Mouse (Mus musculus) heart, postnatal 0 days (tissue): ENCODE measurements around the gene Gosr2. TPM values are rescaled to one million over a fixed set of nuclear protein-coding genes. Genes with fewer than 3 reads are reported as not detected.

Experiments
- ATAC-seq: fragments of 200-750 bp; cut with Nextera tagmentation; 2 replicates; pipeline ENCODE4 v1.8.0; 2017; ENCODE audit warnings: low read depth, moderate number of reproducible peaks, moderate library complexity; ENCODE audit not compliant: insufficient read depth
- DNase-seq: peaks from one replicate; pipeline ENCODE4 v3.0.0-alpha.2; 2016; ENCODE audit warnings: low spot score
- H3K27ac ChIP-seq: fragments of 300-500 bp; sonication (generic); 2 replicates; pipeline ENCODE4 v1.5.1; 2014; ENCODE audit warnings: low read depth, mild to moderate bottlenecking
- H3K27me3 ChIP-seq: fragments of 300-500 bp; sonication (generic); 2 replicates; pipeline ENCODE4 v1.6.1; 2014; ENCODE audit warnings: low read length, mixed read lengths; ENCODE audit not compliant: control insufficient read depth, insufficient read depth
- H3K36me3 ChIP-seq: fragments of 300-500 bp; sonication (generic); replicated peaks from 2 replicates; pipeline ENCODE4 v1.6.1; 2014; ENCODE audit warnings: low read length, mixed read lengths; ENCODE audit not compliant: control insufficient read depth, insufficient read depth
- H3K4me1 ChIP-seq: fragments of 300-500 bp; sonication (generic); 2 replicates; pipeline ENCODE4 v1.6.1; 2014; ENCODE audit warnings: antibody characterized with exemption; ENCODE audit not compliant: control insufficient read depth, insufficient read depth
- H3K4me2 ChIP-seq: fragments of 300-500 bp; sonication (generic); 2 replicates; pipeline ENCODE4 v1.6.1; 2014; ENCODE audit warnings: low read depth, mild to moderate bottlenecking, low read length, moderate library complexity
- H3K4me3 ChIP-seq: fragments of 300-500 bp; sonication (generic); 2 replicates; pipeline ENCODE4 v1.5.1; 2014; ENCODE audit warnings: low read depth, low read length
- H3K9ac ChIP-seq: fragments of 300-500 bp; sonication (generic); replicated peaks from 2 replicates; pipeline ENCODE4 v1.6.1; 2014; ENCODE audit warnings: low read depth, low read length, mixed read lengths
- H3K9me3 ChIP-seq: fragments of 300-500 bp; sonication (generic); replicated peaks from 2 replicates; pipeline ENCODE4 v1.6.1; 2016; ENCODE audit warnings: low read length; ENCODE audit not compliant: control insufficient read depth
- CTCF ChIP-seq: IDR thresholded peaks from 2 replicates; pipeline ENCODE4 v1.5.1; 2016; ENCODE audit warnings: antibody characterized with exemption, control low read depth, low read depth
- EP300 ChIP-seq: IDR thresholded peaks from 2 replicates; pipeline ENCODE4 v1.6.1; 2016; ENCODE audit warnings: antibody characterized with exemption, low read depth
- WGBS: fragments of 180-500 bp; shearing (Covaris S2); extraction: QIAGEN DNeasy Blood & Tissue Kit; methylation state at CpG from one replicate; pipeline ENCODE4 v1.1.7; 2014; 5-methylcytosine and 5-hydroxymethylcytosine counted together
- polyA plus RNA-seq: library from polyadenylated mRNA; unstranded; fragments of >200 nt; fragmentation: Nextera tagmentation; extraction: Ambion mirVana; gene quantifications from 2 replicates; pipeline ENCODE4 v1.2.1, GENCODE M21; 2015
- total RNA-seq: library from RNA; depleted of rRNA; stranded (reverse); fragments of >200 nt; gene quantifications from 2 replicates; pipeline ENCODE4 v1.2.3, GENCODE M21; 2014; ENCODE audit warnings: low replicate concordance

Gene Gosr2
- total and polyA plus RNA-seq, 2 experiments from 2014 or later, result 56.8 to 73.8 TPM

GRCm38 (mm10) chr11:103721468-103722039 is 23.9 kb upstream of the Gosr2 start:
- H3K27me3 ChIP-seq, result no peaks in the 10 kb centered on the region
- ATAC-seq, result no peak; the same call in 1 of the 2 replicates
- peak overlapping the region; percentile 55 for H3K4me2 ChIP-seq
- H3K9ac ChIP-seq, result no peak overlapping the region
- WGBS, result 21% methylated on average over 15 of the region's 15 CpGs
- H3K36me3 ChIP-seq, result no peaks in the 10 kb centered on the region
- no peaks in the 10 kb centered on the region for H3K9me3 ChIP-seq
- no peaks in the 10 kb centered on the region for H3K4me1 ChIP-seq
- DNase-seq, result no peak
- TF ChIP-seq CTCF (peak; percentile 47), EP300 (no peak)
- peak overlapping the region; percentile 26 for H3K4me3 ChIP-seq
- H3K27ac ChIP-seq, result no peak overlapping the region

GRCm38 (mm10) chr11:103719436-103719835 is 21.7 kb upstream of the Gosr2 start:
- Histone ChIP-seq H3K4me3 (no peak overlapping the region), H3K9ac (no peak overlapping the region), H3K27ac (no peak overlapping the region), H3K9me3 (no peaks in the 10 kb centered on the region), H3K4me2 (no peak overlapping the region), H3K4me1 (no peaks in the 10 kb centered on the region), H3K27me3 (no peaks in the 10 kb centered on the region), H3K36me3 (no peaks in the 10 kb centered on the region)
- ATAC-seq, result no peak
- TF ChIP-seq EP300 (no peak), CTCF (no peak)
- no peak for DNase-seq
- 73% methylated on average over 5 of the region's 5 CpGs for WGBS

DNA sequence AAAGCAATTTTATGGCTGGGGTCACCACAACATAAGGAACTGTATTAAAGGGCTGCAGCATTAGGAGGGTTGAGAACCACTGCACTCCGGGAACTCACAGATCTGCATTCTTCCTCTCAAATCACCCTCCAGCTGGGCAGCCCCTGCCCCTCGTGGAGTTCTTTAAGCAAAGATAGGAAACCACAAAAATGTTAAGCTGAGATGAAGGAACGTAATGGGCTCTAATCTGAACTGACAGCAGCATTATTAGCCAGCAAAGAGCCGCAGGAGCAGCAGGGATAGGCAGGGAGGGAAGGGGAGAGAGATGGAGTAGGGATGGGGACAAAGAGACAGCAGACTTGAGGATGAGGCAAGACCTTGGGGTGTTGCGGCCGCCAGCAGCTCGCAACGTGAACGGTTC is 19.3 kb upstream of the Gosr2 start:
- no peaks in the 10 kb centered on the region for H3K4me1 ChIP-seq
- no peaks in the 10 kb centered on the region for H3K36me3 ChIP-seq
- WGBS, result 44% methylated on average over 9 of the region's 9 CpGs
- ATAC-seq (no peak), DNase-seq (no peak)
- H3K27ac ChIP-seq, result no peak overlapping the region
- TF ChIP-seq EP300 (no peak), CTCF (no peak)
- H3K9me3 ChIP-seq, result no peaks in the 10 kb centered on the region
- H3K4me2 ChIP-seq, result no peak overlapping the region
- no peak overlapping the region for H3K9ac ChIP-seq
- H3K27me3 ChIP-seq, result no peaks in the 10 kb centered on the region
- no peak overlapping the region for H3K4me3 ChIP-seq

- Histone ChIP-seq H3K4me1 (no peaks in the 10 kb centered on the region), H3K4me3 (no peak overlapping the region), H3K4me2 (no peak overlapping the region), H3K36me3 (no peaks in the 10 kb centered on the region), H3K9ac (no peak overlapping the region), H3K9me3 (no peaks in the 10 kb centered on the region), H3K27me3 (no peaks in the 10 kb centered on the region), H3K27ac (no peak overlapping the region)
- 79% methylated on average over 2 of the region's 2 CpGs for WGBS
- ATAC-seq, result no peak
- DNase-seq, result no peak
- no peak for TF ChIP-seq CTCF
- no peak for TF ChIP-seq EP300
These were observed 16.4 kb upstream of the Gosr2 start for GRCm38 (mm10) chr11:103714074-103714473.

DNA sequence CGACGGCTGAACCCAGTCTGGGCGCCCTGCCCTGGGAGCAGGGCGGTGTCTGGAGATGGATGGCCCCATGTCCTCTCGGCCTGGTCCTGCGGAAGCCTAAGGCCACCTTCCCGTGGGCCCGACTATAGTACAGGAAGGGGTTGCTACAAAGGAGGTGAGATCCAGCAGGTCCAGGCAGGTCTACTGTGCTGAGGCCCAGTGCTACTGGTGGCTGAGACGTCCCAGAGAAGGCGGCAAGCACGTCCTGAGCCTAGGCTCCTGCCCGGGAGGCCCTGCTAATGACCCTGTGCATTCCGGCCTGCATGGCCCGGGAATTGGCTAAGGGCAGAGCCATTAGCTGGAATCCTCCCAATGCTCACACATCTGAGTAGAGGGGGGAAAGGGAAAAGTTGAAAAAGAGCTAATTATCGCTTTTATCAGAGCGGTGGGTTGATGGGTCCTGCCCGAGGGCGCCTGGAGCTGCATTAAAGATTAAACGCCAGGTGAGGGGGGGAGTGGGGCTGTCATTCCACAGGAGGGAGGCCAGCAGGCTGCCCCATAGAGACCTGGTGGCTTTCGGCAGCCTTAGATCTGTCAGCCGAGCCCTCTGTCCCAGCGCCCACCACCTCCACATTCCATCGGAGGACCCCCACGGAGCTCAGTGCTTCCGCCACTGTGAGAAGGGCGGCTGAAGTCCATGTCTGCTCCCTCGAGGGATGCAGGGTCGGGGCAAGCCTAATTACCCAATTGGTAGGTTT is 14.3 kb upstream of the Gosr2 start:
- H3K36me3 ChIP-seq, result no peaks in the 10 kb centered on the region
- no peak for ATAC-seq
- H3K4me3 ChIP-seq, result no peak overlapping the region
- no peak for DNase-seq
- H3K4me1 ChIP-seq, result no peaks in the 10 kb centered on the region
- no peak overlapping the region for H3K4me2 ChIP-seq
- no peak overlapping the region for H3K27ac ChIP-seq
- TF ChIP-seq CTCF (no peak), EP300 (no peak)
- no peak overlapping the region for H3K9ac ChIP-seq
- H3K9me3 ChIP-seq, result no peaks in the 10 kb centered on the region
- no peaks in the 10 kb centered on the region for H3K27me3 ChIP-seq
- WGBS, result 46% methylated on average over 28 of the region's 28 CpGs

- Histone ChIP-seq H3K9me3 (no peaks in the 10 kb centered on the region), H3K4me2 (no peak overlapping the region), H3K4me3 (no peak overlapping the region), H3K4me1 (no peaks in the 10 kb centered on the region), H3K27me3 (no peaks in the 10 kb centered on the region), H3K36me3 (no peaks in the 10 kb centered on the region), H3K9ac (no peak overlapping the region), H3K27ac (no peak overlapping the region)
- TF ChIP-seq CTCF, result no peak
- no peak for TF ChIP-seq EP300
- ATAC-seq, result no peak
- DNase-seq, result no peak
- 72% methylated on average over 1 of the region's 1 CpGs for WGBS
These were observed 12.3 kb upstream of the Gosr2 start for GRCm38 (mm10) chr11:103709982-103710381.
